Mouse (Mus musculus): Measurements from ENCODE around the gene Socs1. TPM values are rescaled to one million over a fixed set of nuclear protein-coding genes. Genes with fewer than 3 reads are reported as not detected.
"Not testable (repeated sequence)": the region's sequence is repeated elsewhere in the genome, so short reads cannot be mapped to it uniquely, and the experiment has no call there.

Gene Socs1
- polyA plus RNA-seq, 1 experiment from 2014 or later, result 3.6 TPM

- Histone ChIP-seq H3K4me3 (no peak within 1 kb of the TSS), H3K9ac (no peak within 1 kb of the TSS), H3K9me3 (no peaks in the 10 kb centered on the region), H3K36me3 (no peaks in the 10 kb centered on the region), H3K27ac (no peak within 1 kb of the TSS), H3K4me1 (replicated peaks) (no peaks in the 10 kb centered on the region), H3K4me2 (no peak within 1 kb of the TSS), H3K27me3 (0 out of 2 replicates have a peak, but pooled peaks cover 4% of the 10 kb centered on the region)
- no peak for ATAC-seq (ENCODE audit: low FRiP score)
- 95% methylated on average over 2 of the region's 2 CpGs for WGBS
Measured at GRCm38 (mm10) chr16:10812865-10813371, 27.6 kb upstream of the Socs1 start, which contains the start of gene Gm11172. TSS of gene Gm11172 (plus strand) at chr16:10812915.

GRCm38 (mm10) chr16:10810376-10810775 is 25.0 kb upstream of the Socs1 start:
- H3K4me1 ChIP-seq (replicated peaks), result no peaks in the 10 kb centered on the region; the same call in 1 of the 2 replicates
- H3K9ac ChIP-seq, result no peak overlapping the region
- H3K27me3 ChIP-seq, result 0 out of 2 replicates have a peak, but pooled peaks cover 4% of the 10 kb centered on the region
- no peak overlapping the region for H3K27ac ChIP-seq
- no peak overlapping the region for H3K4me3 ChIP-seq
- H3K9me3 ChIP-seq, result no peaks in the 10 kb centered on the region
- no peak for ATAC-seq (ENCODE audit: low FRiP score)
- no peaks in the 10 kb centered on the region for H3K36me3 ChIP-seq
- WGBS, result 97% methylated on average over 1 of the region's 1 CpGs
- no peak overlapping the region for H3K4me2 ChIP-seq

DNA sequence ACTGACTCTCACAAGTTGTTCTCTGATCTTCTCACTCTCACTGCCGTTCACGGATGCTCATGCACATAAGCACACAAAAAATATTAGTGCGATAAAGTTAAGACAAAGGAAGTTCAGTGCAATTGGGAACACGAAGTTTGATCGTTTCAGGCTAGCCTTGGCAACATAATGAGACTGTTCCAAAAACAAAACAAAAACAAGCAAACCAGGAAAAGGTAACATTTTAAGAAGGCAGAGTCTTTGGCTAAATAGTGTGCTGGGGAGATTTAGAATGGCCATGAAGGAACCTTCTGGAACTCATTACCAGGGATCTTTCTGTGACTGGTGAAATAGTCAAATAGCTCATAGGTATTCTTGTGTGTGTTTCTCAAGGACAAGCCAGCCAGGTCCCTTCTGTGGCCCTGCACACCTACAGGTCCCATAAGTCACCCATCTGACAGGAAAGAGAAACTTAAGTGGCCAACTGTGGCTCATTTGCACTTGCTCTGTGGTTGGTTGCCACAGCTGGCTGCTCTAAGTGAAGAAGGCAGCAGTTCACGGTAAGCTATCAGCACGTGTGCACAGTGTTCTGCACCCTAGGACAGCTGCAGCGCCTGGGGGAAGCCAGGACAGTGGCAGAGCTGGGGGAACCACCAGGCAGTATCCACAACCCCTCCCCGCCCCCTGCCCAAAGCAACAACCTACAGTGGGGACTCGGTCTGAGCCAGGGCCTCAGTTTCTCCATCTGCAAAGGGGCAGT is 20.6 kb upstream of the Socs1 start, which contains the start of gene Prm1:
Prm1 (minus strand) TSS at position 51 of the 739 bp plus-strand sequence.
- no peaks in the 10 kb centered on the region for H3K36me3 ChIP-seq
- no peak within 1 kb of the TSS for H3K27ac ChIP-seq
- no peak for ATAC-seq (ENCODE audit: low FRiP score)
- WGBS, result 82% methylated on average over 10 of the region's 10 CpGs
- no peaks in the 10 kb centered on the region; the same call in 1 of the 2 replicates for H3K4me1 ChIP-seq (replicated peaks)
- no peak within 1 kb of the TSS for H3K4me2 ChIP-seq
- no peak within 1 kb of the TSS for H3K9ac ChIP-seq
- H3K9me3 ChIP-seq, result no peaks in the 10 kb centered on the region
- no peak within 1 kb of the TSS for H3K4me3 ChIP-seq
- H3K27me3 ChIP-seq, result 0 out of 2 replicates have a peak, but pooled peaks cover 3% of the 10 kb centered on the region

- WGBS, result 90% methylated on average over 3 of the region's 3 CpGs
- ATAC-seq (ENCODE audit: low FRiP score); H3K36me3 ChIP-seq: not testable (repeated sequence)
Measured at GRCm38 (mm10) chr16:10802420-10802819, 17.1 kb upstream of the Socs1 start.

DNA sequence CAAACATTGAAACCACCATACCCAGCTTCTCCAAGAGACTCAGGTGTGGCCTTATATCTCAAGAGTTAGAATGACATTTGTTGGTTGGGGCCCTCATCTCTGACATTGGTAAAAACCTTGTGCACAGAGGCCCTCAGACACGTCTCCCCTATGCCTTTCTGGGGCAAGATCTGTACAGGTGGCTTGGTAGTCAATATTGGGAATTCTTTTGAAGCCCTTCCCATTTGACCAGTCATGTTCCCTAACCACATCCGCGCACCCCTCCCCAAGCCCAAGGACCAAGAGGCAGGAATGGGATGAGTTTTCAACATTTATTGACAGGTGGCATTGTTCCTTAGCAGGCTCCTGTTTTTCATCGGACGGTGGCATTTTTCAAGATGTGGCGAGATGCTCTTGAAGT is 10.7 kb upstream of the Socs1 start, which contains the start of gene Prm2:
Prm2 (minus strand) TSS at position 101 of the 400 bp plus-strand sequence.
- Histone ChIP-seq H3K4me2 (no peak within 1 kb of the TSS), H3K36me3 (no peaks in the 10 kb centered on the region), H3K9ac (no peak within 1 kb of the TSS), H3K9me3 (no peaks in the 10 kb centered on the region), H3K27ac (no peak within 1 kb of the TSS), H3K27me3 (peaks cover 17% of the 10 kb centered on the region), H3K4me1 (replicated peaks) (no peaks in the 10 kb centered on the region), H3K4me3 (no peak within 1 kb of the TSS)
- 82% methylated on average over 6 of the region's 6 CpGs for WGBS
- no peak for ATAC-seq (ENCODE audit: low FRiP score)

More at GRCm38 (mm10) chr16:10802420-10802819, 17.1 kb upstream of the Socs1 start:
- H3K4me1 ChIP-seq (replicated peaks); H3K27me3 ChIP-seq; H3K4me3 ChIP-seq; H3K27ac ChIP-seq; H3K9ac ChIP-seq; H3K9me3 ChIP-seq; H3K4me2 ChIP-seq: not testable (repeated sequence)

DNA sequence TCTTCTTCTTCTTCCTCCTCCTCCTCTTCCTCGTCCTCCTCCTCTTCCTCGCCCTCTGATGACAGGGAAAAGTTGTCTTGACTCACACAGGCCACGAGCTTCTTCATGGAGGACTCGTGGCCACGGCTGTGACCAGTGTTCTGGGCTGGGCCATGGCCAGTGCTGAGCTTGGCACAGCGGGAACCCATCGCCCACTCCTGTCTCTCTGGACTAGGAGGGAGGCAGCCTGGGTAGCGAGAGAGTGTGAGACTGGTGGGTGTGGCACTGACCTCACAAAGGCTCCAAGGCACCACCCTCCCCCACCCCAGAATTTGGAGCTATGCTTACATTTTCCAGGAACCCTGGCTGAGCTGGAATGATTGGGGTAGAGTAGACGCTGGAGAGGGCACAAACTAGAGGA is 5.4 kb upstream of the Socs1 start, which contains the start of gene Prm3:
Prm3 (minus strand) TSS at position 213 of the 400 bp plus-strand sequence.
- H3K9ac ChIP-seq, result no peak within 1 kb of the TSS
- H3K36me3 ChIP-seq, result no peaks in the 10 kb centered on the region
- no peak within 1 kb of the TSS for H3K27ac ChIP-seq
- peaks cover 1% of the 10 kb centered on the region for H3K27me3 ChIP-seq
- ATAC-seq (ENCODE audit: low FRiP score), result no peak
- 84% methylated on average over 9 of the region's 9 CpGs for WGBS
- no peaks in the 10 kb centered on the region for H3K9me3 ChIP-seq
- H3K4me1 ChIP-seq (replicated peaks), result peaks cover 9% of the 10 kb centered on the region
- H3K4me3 ChIP-seq, result no peak within 1 kb of the TSS
- no peak within 1 kb of the TSS for H3K4me2 ChIP-seq

DNA sequence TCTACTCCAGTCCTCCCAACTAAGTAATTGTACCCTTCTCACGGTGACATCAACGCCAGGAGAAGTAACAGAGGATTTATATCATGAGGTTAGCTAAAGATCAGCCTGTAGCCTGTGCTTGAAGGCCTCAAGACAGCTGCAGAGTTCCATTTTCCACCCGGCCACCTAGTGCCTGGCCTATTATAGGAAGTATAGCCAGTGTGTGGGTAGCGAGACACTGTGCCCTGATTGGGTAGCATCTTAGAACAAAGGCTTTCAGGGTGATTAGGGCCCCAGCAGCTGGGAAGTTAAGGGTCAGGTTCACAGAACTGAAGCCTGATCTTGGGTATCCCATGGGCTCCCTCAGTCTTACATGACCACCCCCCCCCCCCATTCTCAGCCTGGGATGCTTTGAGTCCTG is 3.5 kb upstream of the Socs1 start:
- ATAC-seq (ENCODE audit: low FRiP score), result no peak
- no peak overlapping the region for H3K27ac ChIP-seq
- WGBS, result 64% methylated on average over 4 of the region's 4 CpGs

GRCm38 (mm10) chr16:10788271-10788670 is 2.9 kb upstream of the Socs1 start, which contains the start of gene Tnp2:
TSS of gene Tnp2 (minus strand) at chr16:10788660.
- no peak within 1 kb of the TSS for H3K4me2 ChIP-seq
- H3K4me1 ChIP-seq (replicated peaks), result peaks cover 23% of the 10 kb centered on the region
- H3K27me3 ChIP-seq, result peaks cover 15% of the 10 kb centered on the region
- 53% methylated on average over 16 of the region's 16 CpGs for WGBS
- no peak for ATAC-seq (ENCODE audit: low FRiP score)
- no peak within 1 kb of the TSS for H3K4me3 ChIP-seq
- H3K27ac ChIP-seq, result no peak within 1 kb of the TSS
- H3K36me3 ChIP-seq, result no peaks in the 10 kb centered on the region
- no peak within 1 kb of the TSS for H3K9ac ChIP-seq
- no peaks in the 10 kb centered on the region for H3K9me3 ChIP-seq

More for the DNA sequence above, 3.5 kb upstream of the Socs1 start:
- Histone ChIP-seq H3K9me3 (no peaks in the 10 kb centered on the region), H3K4me2 (no peak overlapping the region), H3K9ac (no peak overlapping the region), H3K4me3 (no peak overlapping the region), H3K27me3 (peaks cover 9% of the 10 kb centered on the region), H3K4me1 (replicated peaks) (peaks cover 22% of the 10 kb centered on the region), H3K36me3 (no peaks in the 10 kb centered on the region)

GRCm38 (mm10) chr16:10787548-10788058 is 2.3 kb upstream of the Socs1 start:
- Histone ChIP-seq H3K4me2 (no peak overlapping the region), H3K9me3 (no peaks in the 10 kb centered on the region), H3K27me3 (peaks cover 22% of the 10 kb centered on the region), H3K27ac (no peak overlapping the region), H3K9ac (no peak overlapping the region), H3K4me3 (no peak overlapping the region), H3K36me3 (no peaks in the 10 kb centered on the region), H3K4me1 (replicated peaks) (peaks cover 28% of the 10 kb centered on the region)
- ATAC-seq (ENCODE audit: low FRiP score), result no peak
- WGBS, result 80% methylated on average over 7 of the region's 7 CpGs

DNA sequence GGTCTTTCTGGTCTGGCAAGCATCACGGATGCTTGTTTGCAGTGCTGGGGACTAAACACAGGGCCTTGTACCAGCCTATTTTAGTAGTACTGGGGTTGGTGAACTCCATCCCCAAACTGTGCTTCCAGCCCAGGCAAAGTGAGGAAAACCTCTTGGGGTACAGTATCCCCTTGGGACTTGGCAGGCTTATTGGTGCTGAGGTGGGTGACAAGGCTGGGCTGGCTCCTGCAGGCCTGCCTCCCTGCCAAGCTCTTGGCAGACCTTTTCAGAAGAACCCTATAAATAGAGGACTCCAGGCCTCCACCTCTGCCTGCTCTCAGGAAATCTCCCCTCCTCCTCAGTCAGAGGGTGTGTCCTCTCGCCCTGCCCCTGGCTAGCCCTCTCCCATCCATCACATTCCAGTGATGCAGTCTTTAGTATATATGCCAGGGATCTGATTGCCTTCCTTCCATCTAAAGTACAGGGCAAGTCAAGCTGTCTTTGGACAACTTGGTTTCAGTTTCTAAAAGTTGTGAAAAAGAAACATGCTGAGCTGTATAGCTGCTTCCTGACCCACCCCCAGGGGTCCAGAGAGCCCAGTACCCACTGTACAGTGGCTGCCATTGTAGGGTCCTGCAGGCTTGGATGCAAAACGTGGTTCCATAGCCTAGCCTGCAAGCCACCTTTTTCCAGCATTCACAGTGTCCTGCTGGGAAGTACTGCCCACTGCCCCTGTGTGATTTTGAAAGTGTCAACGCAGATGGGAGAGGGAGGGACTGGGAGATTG is 1.6 kb upstream of the Socs1 start:
- no peak overlapping the region for H3K4me2 ChIP-seq
- no peaks in the 10 kb centered on the region for H3K9me3 ChIP-seq
- H3K9ac ChIP-seq, result no peak overlapping the region
- H3K27me3 ChIP-seq, result peaks cover 24% of the 10 kb centered on the region
- H3K27ac ChIP-seq, result no peak overlapping the region
- WGBS, result 60% methylated on average over 4 of the region's 4 CpGs
- no peak for ATAC-seq (ENCODE audit: low FRiP score)
- H3K4me1 ChIP-seq (replicated peaks), result peaks cover 33% of the 10 kb centered on the region
- no peaks in the 10 kb centered on the region for H3K36me3 ChIP-seq
- no peak overlapping the region for H3K4me3 ChIP-seq

GRCm38 (mm10) chr16:10786288-10786687 is 952 bp upstream of the Socs1 start:
- H3K4me2 ChIP-seq, result peak overlapping the region; percentile 95
- ATAC-seq (ENCODE audit: low FRiP score), result peak; percentile 15
- 1% methylated on average over 9 of the region's 9 CpGs for WGBS
- peaks cover 37% of the 10 kb centered on the region for H3K4me1 ChIP-seq (replicated peaks)
- no peaks in the 10 kb centered on the region for H3K36me3 ChIP-seq
- no peaks in the 10 kb centered on the region for H3K9me3 ChIP-seq
- H3K27ac ChIP-seq, result peak overlapping the region; percentile 90
- H3K9ac ChIP-seq, result peak overlapping the region; percentile 80
- H3K27me3 ChIP-seq, result peaks cover 26% of the 10 kb centered on the region
- peak overlapping the region; percentile 62 for H3K4me3 ChIP-seq

Measured in hindbrain, embryonic 13.5 days (tissue).